Mouse (Mus musculus) right cerebral cortex, postnatal 25 days (tissue): Measurements from ENCODE around the gene Rab19.
"Not testable (repeated sequence)": the region's sequence is repeated elsewhere in the genome, so short reads cannot be mapped to it uniquely, and the experiment has no call there.

Experiments used
- DNase-seq: peaks from one replicate; pipeline ENCODE4 v3.0.0; 2022

Rab19 gene

DNA sequence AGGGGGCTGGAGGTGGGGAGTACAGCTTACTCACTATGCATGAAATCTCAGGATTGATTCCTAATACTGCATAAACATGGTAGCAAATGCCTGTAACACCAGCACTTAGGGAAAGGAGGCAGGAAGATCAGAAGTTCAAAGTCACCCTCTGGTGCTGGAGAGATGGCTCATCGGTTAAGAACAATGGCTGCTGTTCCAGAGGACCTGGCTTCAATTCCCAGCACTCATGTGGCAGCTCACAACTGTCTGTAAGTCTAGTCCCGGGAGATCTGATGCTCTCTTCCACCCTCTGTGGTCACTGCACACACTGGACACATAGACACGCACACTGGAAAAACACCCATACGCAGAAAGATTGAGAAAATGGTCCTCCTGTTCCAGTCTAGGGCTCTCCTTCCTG is 52.2 kb downstream of the Rab19 start:
- DNase-seq, result no peak

- DNase-seq, result no peak
Measured at GRCm38 (mm10) chr6:39433701-39434100, 52.7 kb downstream of the Rab19 start.

- no peak for DNase-seq
Measured at GRCm38 (mm10) chr6:39434111-39434885, 53.3 kb downstream of the Rab19 start.

- no peak for DNase-seq
Measured at GRCm38 (mm10) chr6:39434886-39435492, 54.0 kb downstream of the Rab19 start.

DNA sequence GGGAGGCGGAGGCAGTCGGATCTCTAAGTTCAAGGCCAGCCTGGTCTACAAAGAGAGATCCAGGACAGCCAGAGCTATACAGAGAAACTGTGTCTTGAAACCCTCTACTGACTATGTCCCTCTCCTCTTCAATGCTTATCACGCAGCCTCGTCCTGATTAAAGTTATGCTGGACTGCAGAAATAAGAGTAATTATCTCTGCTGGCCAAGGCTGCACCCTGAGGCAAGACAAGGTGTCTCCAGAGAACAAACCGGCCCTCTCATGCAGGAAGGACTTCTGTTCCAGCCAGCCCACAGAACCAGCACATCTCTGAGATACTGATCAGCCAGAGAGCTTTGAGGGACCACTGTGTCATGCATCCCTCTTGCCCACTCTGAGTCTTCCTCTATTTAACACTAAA is 54.9 kb downstream of the Rab19 start:
- DNase-seq, result no peak

DNA sequence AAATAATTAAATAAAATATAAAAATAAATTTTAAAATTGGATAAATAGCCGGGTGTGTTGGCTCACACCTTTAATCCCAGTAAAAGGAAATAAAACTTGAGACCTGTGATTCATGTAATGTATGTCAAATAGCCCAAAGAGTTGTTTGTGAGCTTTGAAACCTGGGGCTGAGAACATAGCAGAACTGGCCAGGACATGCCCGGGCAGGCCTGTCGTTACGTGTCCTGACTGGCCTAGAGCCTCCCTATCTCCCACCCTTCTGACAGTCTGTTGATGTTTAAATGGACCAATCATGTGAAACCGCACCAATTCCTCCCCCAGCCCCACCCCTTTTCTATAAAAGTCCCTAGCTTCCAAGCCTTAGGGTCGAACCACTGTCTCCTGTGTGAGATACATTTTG is 56.5 kb downstream of the Rab19 start:
- DNase-seq, result not testable (repeated sequence)
